In the genomic region with DNA sequence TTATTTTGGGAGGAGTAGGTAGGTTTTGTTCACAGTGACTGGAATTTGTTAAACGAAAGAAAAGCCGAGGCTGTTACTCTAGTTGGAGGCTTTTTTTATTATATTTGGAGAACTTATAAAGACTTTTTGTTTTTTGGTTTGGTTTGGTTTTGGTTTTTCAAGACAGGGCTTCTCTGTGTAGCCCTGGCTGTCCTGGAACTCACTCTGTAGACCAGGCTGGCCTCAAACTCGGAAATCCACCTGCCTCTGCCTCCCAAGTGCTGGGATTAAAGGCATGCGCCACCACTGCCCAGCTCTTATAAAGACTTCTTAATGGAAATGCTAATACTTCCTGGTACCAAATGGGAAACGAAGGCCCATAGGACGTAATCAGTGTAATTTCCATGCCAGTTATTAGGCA, we compare ENCODE assay signal across 8 mouse cellular contexts. TPM values are rescaled to one million over a fixed set of nuclear protein-coding genes. Genes with fewer than 3 reads are reported as not detected.
DNase-seq lines count a peak whose midpoint lies in the region; ATAC-seq and TF ChIP-seq lines count a peak whose summit lies in the region.
"Not testable (repeated sequence)": the region's sequence is repeated elsewhere in the genome, so short reads cannot be mapped to it uniquely, and the experiment has no call there.

No protein-coding gene starts in this region.

- H3K9ac ChIP-seq in embryonic facial prominence, embryonic 15.5 days = peak overlapping the region; percentile 1; the same call in 1 of the 2 replicates
- H3K9ac ChIP-seq in heart, adult 2 months (ENCODE audit: low read depth, low read length) = peak overlapping the region; percentile 19; the same call in 1 of the 2 replicates
- peak overlapping the region; percentile 34; the same call in 1 of the 2 replicates for H3K9ac ChIP-seq in hindbrain, embryonic 14.5 days
- peak overlapping the region; percentile 62 for H3K9ac ChIP-seq in kidney, postnatal 0 days (ENCODE audit: low read depth, low read length)
- H3K9ac ChIP-seq in liver, embryonic 14.5 days (replicated peaks) = peak overlapping the region; percentile 95
- peak overlapping the region; percentile 60 for H3K9ac ChIP-seq in midbrain, embryonic 12.5 days (replicated peaks)

- H3K4me2 ChIP-seq in embryonic facial prominence, embryonic 15.5 days (replicated peaks) = peak overlapping the region; percentile 78
- peak overlapping the region; percentile 97 for H3K4me2 ChIP-seq in hindbrain, embryonic 14.5 days (replicated peaks)
- H3K4me2 ChIP-seq in kidney, postnatal 0 days (ENCODE audit: low read length) = peak overlapping the region; percentile 75
- H3K4me2 ChIP-seq in liver, embryonic 14.5 days (ENCODE audit: low read depth) = peak overlapping the region; percentile 70
- H3K4me2 ChIP-seq in midbrain, embryonic 12.5 days (replicated peaks) = peak overlapping the region; percentile 94

- TF ChIP-seq POLR2A in heart, adult 2 months (IDR thresholded peaks at IDR 0.05; ENCODE audit: insufficient read depth, low read depth, low read length); small intestine, adult 2 months (IDR thresholded peaks at IDR 0.05; ENCODE audit: low read depth, low read length): not testable (repeated sequence)

- peak overlapping the region; percentile 8; the same call in 1 of the 2 replicates for H3K27ac ChIP-seq in embryonic facial prominence, embryonic 15.5 days (replicated peaks)
- H3K27ac ChIP-seq in heart, adult 2 months; hindbrain, embryonic 14.5 days; kidney, postnatal 0 days; small intestine, adult 2 months (ENCODE audit: insufficient read depth, low read depth, low read length): not testable (repeated sequence)
- peak overlapping the region; percentile 82 for H3K27ac ChIP-seq in liver, embryonic 14.5 days
- H3K27ac ChIP-seq in midbrain, embryonic 12.5 days (replicated peaks) = 0 out of 2 replicates have a peak overlapping the region, but pooled peaks have one; percentile 46

- WGBS in embryonic facial prominence, embryonic 15.5 days = 12% methylated on average over 6 of the region's 6 CpGs
- WGBS in heart, adult 2 months = 3% methylated on average over 6 of the region's 6 CpGs
- WGBS in hindbrain, embryonic 14.5 days = 13% methylated on average over 6 of the region's 6 CpGs
- 10% methylated on average over 6 of the region's 6 CpGs for WGBS in kidney, postnatal 0 days
- WGBS in liver, embryonic 14.5 days (ENCODE audit: insufficient replicate concordance) = 3% methylated on average over 6 of the region's 6 CpGs
- WGBS in midbrain, embryonic 12.5 days = 21% methylated on average over 6 of the region's 6 CpGs
- under 1% methylated on average over 6 of the region's 6 CpGs for WGBS in small intestine, adult 2 months

- intact Hi-C loops in heart, adult 2 months (cut with DNase I) = loop anchor here (2.0 kb wide), 1 partner anchor 24 kb away; no protein-coding TSS in a partner anchor

- TF ChIP-seq EP300 in heart, adult 2 months (IDR thresholded peaks at IDR 0.05; ENCODE audit: insufficient read depth, low read depth, low read length); liver, embryonic 14.5 days (IDR thresholded peaks at IDR 0.05; ENCODE audit: low read depth): not testable (repeated sequence)

- peaks cover 24% of the 10 kb centered on the region for H3K4me1 ChIP-seq in G1E (ENCODE audit: insufficient read depth, low read depth, low read length)
- H3K4me1 ChIP-seq in embryonic facial prominence, embryonic 15.5 days = peaks cover 28% of the 10 kb centered on the region
- not testable (repeated sequence) for H3K4me1 ChIP-seq in heart, adult 2 months (ENCODE audit: control insufficient read depth, insufficient read depth, low read length); hindbrain, embryonic 14.5 days (replicated peaks; ENCODE audit: control insufficient read depth, insufficient read depth, low read length); kidney, postnatal 0 days (replicated peaks; ENCODE audit: insufficient read depth, low read length); small intestine, adult 2 months (ENCODE audit: control insufficient read depth, insufficient read depth, insufficient read length, low read length)
- H3K4me1 ChIP-seq in liver, embryonic 14.5 days (replicated peaks; ENCODE audit: control insufficient read depth in 2 of 2, insufficient read depth in 2 of 2, low read length in 1 of 2) = peaks cover 15% of the 10 kb centered on the region in 2 experiments; a peak in 3 of 4 replicates
- peaks cover 32% of the 10 kb centered on the region for H3K4me1 ChIP-seq in midbrain, embryonic 12.5 days

- not testable (repeated sequence) for H3K79me2 ChIP-seq in heart, adult 2 months (replicated peaks; ENCODE audit: control insufficient read depth, insufficient read depth, low read length)

- not testable (repeated sequence) for DNase-seq in G1E (ENCODE audit: low spot score); heart, adult 2 months; hindbrain, embryonic 14.5 days (ENCODE audit: low spot score); kidney, postnatal 0 days (ENCODE audit: low spot score); liver, embryonic 14.5 days (ENCODE audit: low read depth in 3 of 3, low spot score in 3 of 3)

- not testable (repeated sequence) for H3K9me3 ChIP-seq in G1E (replicated peaks); embryonic facial prominence, embryonic 15.5 days (replicated peaks); hindbrain, embryonic 14.5 days (ENCODE audit: control insufficient read depth, low read length); kidney, postnatal 0 days (replicated peaks; ENCODE audit: low read length); liver, embryonic 14.5 days (ENCODE audit: control insufficient read depth, low read length); midbrain, embryonic 12.5 days

- H3K36me3 ChIP-seq in G1E (replicated peaks) = peaks cover 29% of the 10 kb centered on the region
- H3K36me3 ChIP-seq in embryonic facial prominence, embryonic 15.5 days; heart, adult 2 months (ENCODE audit: control insufficient read depth, insufficient read depth, low read length); hindbrain, embryonic 14.5 days (replicated peaks; ENCODE audit: control insufficient read depth, insufficient read depth); kidney, postnatal 0 days (ENCODE audit: insufficient read depth, low read length); midbrain, embryonic 12.5 days; small intestine, adult 2 months (ENCODE audit: control insufficient read depth, insufficient read depth, low read length): not testable (repeated sequence)
- peaks cover 36% of the 10 kb centered on the region for H3K36me3 ChIP-seq in liver, embryonic 14.5 days (replicated peaks; ENCODE audit: control insufficient read depth, insufficient read depth, low read depth)

- peak overlapping the region; percentile 95 for H3K4me3 ChIP-seq in G1E (ENCODE audit: low read depth, low read length)
- H3K4me3 ChIP-seq in embryonic facial prominence, embryonic 15.5 days (replicated peaks) = peak overlapping the region; percentile 56
- H3K4me3 ChIP-seq in heart, adult 2 months = peak overlapping the region; percentile 50
- peak overlapping the region; percentile 68 for H3K4me3 ChIP-seq in hindbrain, embryonic 14.5 days (replicated peaks; ENCODE audit: low read length)
- H3K4me3 ChIP-seq in kidney, postnatal 0 days (replicated peaks; ENCODE audit: low read depth, low read length) = peak overlapping the region; percentile 82
- peak overlapping the region; percentile 82 to 99 for H3K4me3 ChIP-seq in liver, embryonic 14.5 days (ENCODE audit: insufficient read depth in 1 of 2, low read depth in 2 of 2, low read length in 2 of 2)
- peak overlapping the region; percentile 83 for H3K4me3 ChIP-seq in midbrain, embryonic 12.5 days
- peak overlapping the region; percentile 77 for H3K4me3 ChIP-seq in small intestine, adult 2 months (ENCODE audit: low read depth, low read length)

- not testable (repeated sequence) for ATAC-seq in G1E (ENCODE audit: extremely low read depth, insufficient number of reproducible peaks, low FRiP score, poor library complexity, severe bottlenecking); embryonic facial prominence, embryonic 15.5 days (ENCODE audit: insufficient number of reproducible peaks, low FRiP score, low TSS enrichment, low read depth); hindbrain, embryonic 14.5 days (ENCODE audit: low FRiP score); kidney, postnatal 0 days (replicated peaks; ENCODE audit: low FRiP score, low read depth); liver, embryonic 14.5 days (ENCODE audit: insufficient read depth); midbrain, embryonic 12.5 days (ENCODE audit: low FRiP score, low read depth)

- TF ChIP-seq CTCF in G1E (IDR thresholded peaks at IDR 0.05; ENCODE audit: low read depth, low read length); heart, adult 2 months (IDR thresholded peaks at IDR 0.05); kidney, postnatal 0 days (IDR thresholded peaks at IDR 0.05; ENCODE audit: low read depth); liver, embryonic 14.5 days (IDR thresholded peaks at IDR 0.05; ENCODE audit: low read depth); small intestine, adult 2 months (IDR thresholded peaks at IDR 0.05; ENCODE audit: extremely low read depth, insufficient read length, insufficient replicate concordance, low read depth, low read length): not testable (repeated sequence)

- H3K27me3 ChIP-seq in G1E (ENCODE audit: insufficient read depth, low read length); embryonic facial prominence, embryonic 15.5 days; heart, adult 2 months (ENCODE audit: control insufficient read depth, insufficient read depth, low read length); hindbrain, embryonic 14.5 days (ENCODE audit: control insufficient read depth, insufficient read depth, low read length); kidney, postnatal 0 days (ENCODE audit: insufficient read depth, low read length); liver, embryonic 14.5 days (ENCODE audit: control insufficient read depth, insufficient read depth, low read length); midbrain, embryonic 12.5 days; small intestine, adult 2 months (ENCODE audit: control insufficient read depth, insufficient read depth, low read length): not testable (repeated sequence)

RNA-seq across cellular contexts. Expression of a gene that starts 0.7 kb away (rescaled TPM):
- total RNA-seq in G1E (2014; fragmentation: Nextera tagmentation) (40.8 and 42.6 TPM in 2 replicates), G1E (2017) (37.2 and 44.1 TPM in 2 replicates)
- 20.0 and 26.5 TPM in 2 replicates for polyA plus RNA-seq in G1E (2012)
- polyA plus RNA-seq in embryonic facial prominence, embryonic 15.5 days (2015; fragmentation: Nextera tagmentation; extraction: Ambion mirVana) = 17.3 and 18.3 TPM in 2 replicates
- total RNA-seq in heart, adult 2 months (2021) = under 1 TPM; 0.16 to 0.37 TPM
- 0.20 and 0.26 TPM in 2 replicates for polyA plus RNA-seq in heart, adult 2 months (2012; rRNA removed)
- polyA plus RNA-seq in hindbrain, embryonic 14.5 days (2014; fragmentation: Nextera tagmentation; extraction: Ambion mirVana) = 3.2 and 6.1 TPM in 2 replicates
- polyA plus RNA-seq in kidney, postnatal 0 days (2015; fragmentation: Nextera tagmentation; extraction: Ambion mirVana) = 12.4 and 15.6 TPM in 2 replicates
- 22.6 and 23.9 TPM in 2 replicates for polyA plus RNA-seq in liver, embryonic 14.5 days (2012; rRNA removed)
- polyA plus RNA-seq in liver, embryonic 14.5 days (2014; fragmentation: Nextera tagmentation; extraction: Ambion mirVana) = 30.1 and 37.8 TPM in 2 replicates
- polyA plus RNA-seq in midbrain, embryonic 12.5 days (2016; fragmentation: Nextera tagmentation; extraction: Ambion mirVana) = 28.2 and 29.1 TPM in 2 replicates
- 3.7 and 4.4 TPM in 2 replicates for polyA plus RNA-seq in small intestine, adult 2 months (2012; rRNA removed)

RNA-seq across cellular contexts. Expression of a gene that starts 0.9 kb away (rescaled TPM):
- 128 and 138 TPM in 2 replicates for total RNA-seq in G1E (2014; fragmentation: Nextera tagmentation)
- total RNA-seq in G1E (2017) = 51.6 and 54.7 TPM in 2 replicates
- 1.8 and 2.2 TPM in 2 replicates for polyA plus RNA-seq in G1E (2012)
- polyA plus RNA-seq in embryonic facial prominence, embryonic 15.5 days (2015; fragmentation: Nextera tagmentation; extraction: Ambion mirVana) = 57.3 and 60.0 TPM in 2 replicates
- 1 to 10 TPM in 1 of 2 experiments, under 1 TPM in 1; 0.84 to 2.0 TPM for total RNA-seq in heart, adult 2 months (2021)
- polyA plus RNA-seq in heart, adult 2 months (2012; rRNA removed) = 0.26 and 0.31 TPM in 2 replicates
- polyA plus RNA-seq in hindbrain, embryonic 14.5 days (2014; fragmentation: Nextera tagmentation; extraction: Ambion mirVana) = 11.0 and 13.8 TPM in 2 replicates
- polyA plus RNA-seq in kidney, postnatal 0 days (2015; fragmentation: Nextera tagmentation; extraction: Ambion mirVana) = 31.9 and 38.7 TPM in 2 replicates
- 24.3 and 45.1 TPM in 2 replicates for polyA plus RNA-seq in liver, embryonic 14.5 days (2012; rRNA removed)
- 88.3 and 88.4 TPM in 2 replicates for polyA plus RNA-seq in liver, embryonic 14.5 days (2014; fragmentation: Nextera tagmentation; extraction: Ambion mirVana)
- polyA plus RNA-seq in midbrain, embryonic 12.5 days (2016; fragmentation: Nextera tagmentation; extraction: Ambion mirVana) = 86.3 and 90.9 TPM in 2 replicates
- 0.23 and 0.75 TPM in 2 replicates for polyA plus RNA-seq in small intestine, adult 2 months (2012; rRNA removed)

RNA-seq across cellular contexts. Expression of a gene that starts 43.6 kb away (rescaled TPM):
- total RNA-seq in G1E (2014; fragmentation: Nextera tagmentation) (32.5 and 35.9 TPM in 2 replicates), G1E (2017) (44.5 and 46.2 TPM in 2 replicates)
- 2.8 and 3.0 TPM in 2 replicates for polyA plus RNA-seq in G1E (2012)
- 43.7 and 44.1 TPM in 2 replicates for polyA plus RNA-seq in embryonic facial prominence, embryonic 15.5 days (2015; fragmentation: Nextera tagmentation; extraction: Ambion mirVana)
- 10 to 100 TPM; 58.6 to 63.6 TPM for total RNA-seq in heart, adult 2 months (2021)
- polyA plus RNA-seq in heart, adult 2 months (2012; rRNA removed) = 16.1 and 33.9 TPM in 2 replicates
- polyA plus RNA-seq in hindbrain, embryonic 14.5 days (2014; fragmentation: Nextera tagmentation; extraction: Ambion mirVana) = 37.4 and 37.9 TPM in 2 replicates
- polyA plus RNA-seq in kidney, postnatal 0 days (2015; fragmentation: Nextera tagmentation; extraction: Ambion mirVana) = 50.0 and 54.3 TPM in 2 replicates
- 7.1 and 11.7 TPM in 2 replicates for polyA plus RNA-seq in liver, embryonic 14.5 days (2012; rRNA removed)
- 28.5 and 30.2 TPM in 2 replicates for polyA plus RNA-seq in liver, embryonic 14.5 days (2014; fragmentation: Nextera tagmentation; extraction: Ambion mirVana)
- 39.2 and 41.3 TPM in 2 replicates for polyA plus RNA-seq in midbrain, embryonic 12.5 days (2016; fragmentation: Nextera tagmentation; extraction: Ambion mirVana)
- 0.53 and 1.4 TPM in 2 replicates for polyA plus RNA-seq in small intestine, adult 2 months (2012; rRNA removed)

RNA-seq across cellular contexts. Expression of a gene that starts 55.9 kb away (rescaled TPM):
- 44.5 and 54.0 TPM in 2 replicates for total RNA-seq in G1E (2014; fragmentation: Nextera tagmentation)
- 24.7 and 33.1 TPM in 2 replicates for total RNA-seq in G1E (2017)
- 36.2 and 73.2 TPM in 2 replicates for polyA plus RNA-seq in G1E (2012)
- polyA plus RNA-seq in embryonic facial prominence, embryonic 15.5 days (2015; fragmentation: Nextera tagmentation; extraction: Ambion mirVana) = 42.0 and 45.5 TPM in 2 replicates
- total RNA-seq in heart, adult 2 months (2021) = 10 to 100 TPM; 21.9 to 22.8 TPM
- 8.7 and 12.7 TPM in 2 replicates for polyA plus RNA-seq in heart, adult 2 months (2012; rRNA removed)
- 35.5 and 36.2 TPM in 2 replicates for polyA plus RNA-seq in hindbrain, embryonic 14.5 days (2014; fragmentation: Nextera tagmentation; extraction: Ambion mirVana)
- polyA plus RNA-seq in kidney, postnatal 0 days (2015; fragmentation: Nextera tagmentation; extraction: Ambion mirVana) = 37.6 and 39.0 TPM in 2 replicates
- 6.1 and 7.9 TPM in 2 replicates for polyA plus RNA-seq in liver, embryonic 14.5 days (2012; rRNA removed)
- 6.6 and 9.0 TPM in 2 replicates for polyA plus RNA-seq in liver, embryonic 14.5 days (2014; fragmentation: Nextera tagmentation; extraction: Ambion mirVana)
- polyA plus RNA-seq in midbrain, embryonic 12.5 days (2016; fragmentation: Nextera tagmentation; extraction: Ambion mirVana) = 68.4 and 78.0 TPM in 2 replicates
- 1.8 and 3.8 TPM in 2 replicates for polyA plus RNA-seq in small intestine, adult 2 months (2012; rRNA removed)

Comparison
In these comparisons a context has a peak if more than half of its experiments do, and no peak if none do; other contexts are left out.
1. H3K9ac ChIP-seq: peak in every context shown above with its lines; median percentile 95 in liver, embryonic 14.5 days; 62 in kidney, postnatal 0 days; 60 in midbrain, embryonic 12.5 days; 34 in hindbrain, embryonic 14.5 days; 19 in heart, adult 2 months; 1 in embryonic facial prominence, embryonic 15.5 days.